Mouse (Mus musculus): ENCODE measurements at regions not wholly inside any gene's neighbourhood (a gene's known extent, or its start where the extent isn't known, plus 50 kb on each side); places are given as distances from the start of the nearest gene placed in this dataset.

GRCm38 (mm10) chr17:67504502-67505033 is 128.0 kb downstream of the Lrrc30 start:
- no peak for DNase-seq
- intact Hi-C loops (cut with DNase I) = no loop called here

GRCm38 (mm10) chr17:67503125-67503878 is 129.2 kb downstream of the Lrrc30 start:
- DNase-seq = no peak
- intact Hi-C loops (cut with DNase I) = no loop called here

- no peak for DNase-seq
- intact Hi-C loops (cut with DNase I) = no loop called here
Observed at GRCm38 (mm10) chr17:67502628-67503027, 129.9 kb downstream of the Lrrc30 start.

GRCm38 (mm10) chr17:67499783-67500641 is 132.5 kb downstream of the Lrrc30 start:
- intact Hi-C loops (cut with DNase I) = no loop called here
- peak; percentile 16 for DNase-seq

GRCm38 (mm10) chr17:67497380-67497779 is 135.1 kb downstream of the Lrrc30 start:
- intact Hi-C loops (cut with DNase I) = no loop called here
- no peak for DNase-seq

GRCm38 (mm10) chr17:67480463-67480862 is 126.2 kb upstream of the Ptprm start:
- intact Hi-C loops (cut with DNase I) = no loop called here

GRCm38 (mm10) chr17:67473137-67473536 is 118.9 kb upstream of the Ptprm start:
- DNase-seq = peak; percentile 70
- intact Hi-C loops (cut with DNase I) = loop anchor here (10.0 kb wide), 2 partner anchors 118 to 898 kb away; partner anchors contain the start of gene Ptprm

More at GRCm38 (mm10) chr17:67480463-67480862, 126.2 kb upstream of the Ptprm start:
- DNase-seq = no peak

- DNase-seq = no peak
- intact Hi-C loops (cut with DNase I) = no loop called here
Observed at GRCm38 (mm10) chr17:67458851-67459421, 104.7 kb upstream of the Ptprm start.

GRCm38 (mm10) chr17:67451966-67452365 is 97.7 kb upstream of the Ptprm start:
- DNase-seq = no peak
- intact Hi-C loops (cut with DNase I) = no loop called here

GRCm38 (mm10) chr17:67451081-67451480 is 96.8 kb upstream of the Ptprm start:
- intact Hi-C loops (cut with DNase I) = no loop called here
- no peak for DNase-seq

GRCm38 (mm10) chr17:67450021-67450420 is 95.8 kb upstream of the Ptprm start:
- intact Hi-C loops (cut with DNase I) = no loop called here
- no peak for DNase-seq

- intact Hi-C loops (cut with DNase I) = no loop called here
- DNase-seq = no peak
Observed at GRCm38 (mm10) chr17:67445986-67446385, 91.7 kb upstream of the Ptprm start.

GRCm38 (mm10) chr17:67440961-67441360 is 86.7 kb upstream of the Ptprm start:
- intact Hi-C loops (cut with DNase I) = no loop called here
- DNase-seq = no peak

- DNase-seq = no peak
- intact Hi-C loops (cut with DNase I) = no loop called here
Observed at GRCm38 (mm10) chr17:67419956-67420711, 65.9 kb upstream of the Ptprm start.

- no peak for DNase-seq
Observed at GRCm38 (mm10) chr17:67412546-67413250, 58.4 kb upstream of the Ptprm start.

GRCm38 (mm10) chr17:67409911-67410310 is 55.7 kb upstream of the Ptprm start:
- no peak for DNase-seq
- intact Hi-C loops (cut with DNase I) = no loop called here

More at GRCm38 (mm10) chr17:67412546-67413250, 58.4 kb upstream of the Ptprm start:
- intact Hi-C loops (cut with DNase I) = no loop called here

GRCm38 (mm10) chr17:67405934-67406333 is 51.7 kb upstream of the Ptprm start:
- intact Hi-C loops (cut with DNase I) = no loop called here
- no peak for DNase-seq

Measured in left cerebral cortex, postnatal 4 days (tissue).